Mouse (Mus musculus) small intestine, adult 2 months (tissue): ENCODE data around the gene Dbr1. TPM values are rescaled to one million over a fixed set of nuclear protein-coding genes. Genes with fewer than 3 reads are reported as not detected.
A peak's percentile ranks its signal among the peaks of the same experiment; 100 is the strongest.

Source experiments
- H3K27ac ChIP-seq: fragments of 200-500 bp; 2 replicates; pipeline ENCODE4 v1.5.1; 2012; ENCODE audit warnings: low read depth, low read length, control low read depth, inconsistent platforms; ENCODE audit not compliant: insufficient read depth
- H3K27me3 ChIP-seq: fragments of 200-500 bp; 2 replicates; pipeline ENCODE4 v1.6.1; 2012; ENCODE audit warnings: mild to moderate bottlenecking, moderate library complexity, low read length, inconsistent platforms; ENCODE audit not compliant: control insufficient read depth, insufficient read depth
- H3K36me3 ChIP-seq: fragments of 200-500 bp; 2 replicates; pipeline ENCODE4 v1.6.1; 2012; ENCODE audit warnings: mild to moderate bottlenecking, low read length, control low read depth, inconsistent platforms; ENCODE audit not compliant: control insufficient read depth, insufficient read depth
- H3K4me1 ChIP-seq: fragments of 200-500 bp; 2 replicates; pipeline ENCODE4 v1.6.1; 2012; ENCODE audit warnings: low read length, inconsistent platforms, mixed read lengths; ENCODE audit not compliant: control insufficient read depth, insufficient read depth, insufficient read length
- H3K4me3 ChIP-seq: fragments of 200-500 bp; 2 replicates; pipeline ENCODE4 v1.5.1; 2012; ENCODE audit warnings: low read depth, mild to moderate bottlenecking, control low read depth, inconsistent platforms, low read length, moderate library complexity
- CTCF ChIP-seq: fragments of 200-500 bp; IDR thresholded peaks from 2 replicates; pipeline ENCODE4 v1.5.1; 2012; ENCODE audit warnings: low read depth, mild to moderate bottlenecking, control low read depth, inconsistent platforms, low read length, moderate library complexity, mixed read lengths; ENCODE audit not compliant: insufficient replicate concordance, insufficient read length; ENCODE audit errors: extremely low read depth
- POLR2A ChIP-seq: fragments of 200-500 bp; IDR thresholded peaks from 2 replicates; pipeline ENCODE4 v1.6.1; 2012; ENCODE audit warnings: low read depth, mild to moderate bottlenecking, control low read depth, inconsistent platforms, low read length, moderate library complexity
- WGBS: fragments of 180-500 bp; shearing (Covaris S2); methylation state at CpG from one replicate; pipeline ENCODE4 v1.1.7; 2018; 5-methylcytosine and 5-hydroxymethylcytosine counted together
- polyA plus RNA-seq: library from polyadenylated mRNA; depleted of rRNA; stranded (reverse); fragments of >200 nt; gene quantifications from 2 replicates; pipeline ENCODE4 v1.2.3, GENCODE M21; 2012; rRNA removed

The Dbr1 gene
- polyA plus RNA-seq, 1 experiment = 11.9 TPM

DNA sequence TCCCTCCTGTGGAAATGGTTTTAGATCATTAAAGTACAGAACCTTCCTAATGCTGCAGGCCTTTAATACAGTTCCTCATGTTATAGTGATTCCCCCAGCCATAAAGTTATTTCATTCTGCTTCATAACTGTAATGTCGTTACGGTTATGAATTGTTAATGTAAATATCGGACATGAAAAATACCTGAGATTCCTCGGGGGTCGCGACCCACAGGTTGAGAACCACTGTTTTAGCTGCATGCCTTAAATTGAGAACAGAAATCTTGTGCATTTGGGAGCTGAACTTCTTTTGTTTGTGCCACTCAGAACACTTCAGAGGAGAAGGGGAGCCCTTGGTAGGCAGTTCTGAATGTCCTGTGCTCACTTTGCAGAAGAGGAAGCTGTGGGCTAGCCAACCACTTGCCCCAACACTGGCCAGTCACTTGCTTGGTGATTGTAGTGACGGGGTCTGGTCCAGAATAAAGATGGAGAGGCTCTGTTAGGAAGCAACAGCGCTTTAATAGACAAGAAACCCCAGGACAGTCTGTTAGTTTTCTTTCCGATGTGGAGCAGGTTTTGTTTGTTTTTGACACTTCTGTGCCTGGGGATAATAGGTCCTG, 55.0 kb downstream of the Dbr1 start:
- no peaks in the 10 kb centered on the region for H3K36me3 ChIP-seq
- no peaks in the 10 kb centered on the region for H3K27me3 ChIP-seq
- TF ChIP-seq POLR2A (no peak), CTCF (no peak)
- peak overlapping the region; percentile 59 for H3K4me3 ChIP-seq
- no peak overlapping the region for H3K27ac ChIP-seq
- 73% methylated on average over 9 of the region's 9 CpGs for WGBS
- no peaks in the 10 kb centered on the region for H3K4me1 ChIP-seq

DNA sequence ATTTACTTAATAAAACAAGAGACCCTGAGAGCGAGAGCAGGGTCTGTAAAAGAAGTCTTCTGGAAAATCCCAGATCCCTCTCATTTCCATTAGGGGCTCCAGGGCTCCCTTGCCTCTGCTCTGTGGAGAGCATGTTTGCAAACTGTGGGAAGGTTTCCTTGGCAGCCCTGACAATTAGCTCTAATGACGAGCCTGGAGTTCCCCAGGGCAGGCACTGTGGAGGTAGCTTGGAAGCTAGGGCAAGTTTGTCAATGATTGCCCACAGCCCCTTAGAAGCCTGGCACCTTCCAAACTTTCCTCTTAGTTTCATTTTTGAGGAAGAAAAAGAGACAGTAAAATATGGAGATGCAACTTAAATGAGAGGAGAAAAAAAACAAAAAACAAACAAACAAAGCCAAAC, 56.2 kb downstream of the Dbr1 start:
- Histone ChIP-seq H3K4me1 (no peaks in the 10 kb centered on the region), H3K27ac (no peak overlapping the region), H3K36me3 (no peaks in the 10 kb centered on the region), H3K4me3 (no peak overlapping the region), H3K27me3 (no peaks in the 10 kb centered on the region)
- 57% methylated on average over 2 of the region's 2 CpGs for WGBS
- no peak for TF ChIP-seq POLR2A
- TF ChIP-seq CTCF = no peak

DNA sequence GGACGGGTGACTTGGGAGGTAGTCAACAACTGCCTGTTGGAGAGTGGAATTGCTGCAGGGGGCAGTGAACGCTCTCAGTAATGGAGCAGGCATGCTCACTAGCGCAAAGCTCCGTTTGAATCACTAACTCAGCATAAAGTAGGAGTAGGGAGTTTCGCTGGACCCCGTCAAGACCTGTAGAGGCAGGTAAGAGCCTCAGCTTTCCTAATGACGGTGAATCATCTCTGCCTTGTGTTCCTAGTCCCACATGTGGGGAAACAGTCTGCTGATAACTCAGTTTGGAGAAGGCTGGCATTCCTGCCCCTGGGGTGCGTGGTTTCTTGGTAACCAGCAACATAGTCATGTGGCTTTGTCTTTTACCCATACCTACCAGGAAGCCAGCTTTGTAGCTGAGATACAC, 56.7 kb downstream of the Dbr1 start:
- Histone ChIP-seq H3K27ac (no peak overlapping the region), H3K36me3 (no peaks in the 10 kb centered on the region), H3K27me3 (no peaks in the 10 kb centered on the region), H3K4me1 (no peaks in the 10 kb centered on the region), H3K4me3 (no peak overlapping the region)
- TF ChIP-seq POLR2A (no peak), CTCF (no peak)
- WGBS = 40% methylated on average over 8 of the region's 8 CpGs

Other genes starting within 250 kb of the Dbr1 start
- gene Esyt3, start 217.2 kb upstream of the Dbr1 start, polyA plus RNA-seq = 0.23 and 0.24 TPM in 2 replicates
- gene Mras, start 138.4 kb upstream of the Dbr1 start, polyA plus RNA-seq = 2.6 TPM in 2 replicates
- 0.19 and 0.43 TPM in 2 replicates for gene Nme9, start 124.3 kb upstream of the Dbr1 start, polyA plus RNA-seq
- 5.9 and 9.5 TPM in 2 replicates for gene Armc8, start 6.9 kb upstream of the Dbr1 start, polyA plus RNA-seq
- gene A4gnt, start 36.7 kb downstream of the Dbr1 start, polyA plus RNA-seq = 1.1 and 8.7 TPM in 2 replicates
- 1.2 and 1.4 TPM in 2 replicates for gene Dzip1l, start 53.7 kb downstream of the Dbr1 start, polyA plus RNA-seq
- 0.29 and 133 TPM in 2 replicates for gene Cldn18, start 141.5 kb downstream of the Dbr1 start, polyA plus RNA-seq